Mouse (Mus musculus) lung, postnatal 0 days (tissue): ENCODE data around the gene Pam. TPM values are rescaled to one million over a fixed set of nuclear protein-coding genes. Genes with fewer than 3 reads are reported as not detected.

Source experiments
- ATAC-seq: fragments of 200-750 bp; cut with Nextera tagmentation; 2 replicates; pipeline ENCODE4 v1.8.0; 2017; ENCODE audit warnings: moderate library complexity
- DNase-seq: peaks from one replicate; pipeline ENCODE4 v3.0.0-alpha.2; 2016; ENCODE audit warnings: low spot score
- H3K27ac ChIP-seq: fragments of 300-500 bp; sonication (generic); 2 replicates; pipeline ENCODE4 v1.5.1; 2014; ENCODE audit warnings: antibody characterized with exemption, mild to moderate bottlenecking, low read length, mixed read lengths
- H3K27me3 ChIP-seq: fragments of 300-500 bp; sonication (generic); replicated peaks from 2 replicates; pipeline ENCODE4 v1.6.1; 2014; ENCODE audit warnings: low read length, mixed read lengths; ENCODE audit not compliant: insufficient read depth
- H3K36me3 ChIP-seq: fragments of 300-500 bp; sonication (generic); 2 replicates; pipeline ENCODE4 v1.6.1; 2014; ENCODE audit warnings: low read length, mixed read lengths; ENCODE audit not compliant: insufficient read depth
- H3K4me1 ChIP-seq: fragments of 300-500 bp; sonication (generic); 2 replicates; pipeline ENCODE4 v1.6.1; 2014; ENCODE audit warnings: antibody characterized with exemption, low read depth, low read length, mixed read lengths; ENCODE audit not compliant: insufficient read depth
- H3K4me2 ChIP-seq: fragments of 300-500 bp; sonication (generic); replicated peaks from 2 replicates; pipeline ENCODE4 v1.6.1; 2014; ENCODE audit warnings: low read depth, mild to moderate bottlenecking, low read length, moderate library complexity, mixed read lengths
- H3K4me3 ChIP-seq: fragments of 300-500 bp; sonication (generic); 2 replicates; pipeline ENCODE4 v1.5.1; 2014; ENCODE audit warnings: low read depth, low read length
- H3K9ac ChIP-seq: fragments of 300-500 bp; sonication (generic); replicated peaks from 2 replicates; pipeline ENCODE4 v1.6.1; 2014; ENCODE audit warnings: low read depth, mild to moderate bottlenecking
- H3K9me3 ChIP-seq: fragments of 300-500 bp; sonication (generic); 2 replicates; pipeline ENCODE4 v1.6.1; 2016; ENCODE audit warnings: low read length, mixed read lengths
- CTCF ChIP-seq: IDR thresholded peaks from 2 replicates; pipeline ENCODE4 v1.5.1; 2016; ENCODE audit warnings: antibody characterized with exemption, mild to moderate bottlenecking
- EP300 ChIP-seq: IDR thresholded peaks from 2 replicates; pipeline ENCODE4 v1.6.1; 2016; ENCODE audit warnings: antibody characterized with exemption, mild to moderate bottlenecking, control low read depth
- WGBS: fragments of 180-500 bp; shearing (Covaris S2); extraction: QIAGEN DNeasy Blood & Tissue Kit; methylation state at CpG from one replicate; pipeline ENCODE4 v1.1.7; 2014; 5-methylcytosine and 5-hydroxymethylcytosine counted together
- polyA plus RNA-seq: library from polyadenylated mRNA; unstranded; fragments of >200 nt; fragmentation: Nextera tagmentation; extraction: Ambion mirVana; gene quantifications from 2 replicates; pipeline ENCODE4 v1.2.1, GENCODE M21; 2015

Gene Pam
- polyA plus RNA-seq, 1 experiment from 2014 or later = 90.3 TPM

DNA sequence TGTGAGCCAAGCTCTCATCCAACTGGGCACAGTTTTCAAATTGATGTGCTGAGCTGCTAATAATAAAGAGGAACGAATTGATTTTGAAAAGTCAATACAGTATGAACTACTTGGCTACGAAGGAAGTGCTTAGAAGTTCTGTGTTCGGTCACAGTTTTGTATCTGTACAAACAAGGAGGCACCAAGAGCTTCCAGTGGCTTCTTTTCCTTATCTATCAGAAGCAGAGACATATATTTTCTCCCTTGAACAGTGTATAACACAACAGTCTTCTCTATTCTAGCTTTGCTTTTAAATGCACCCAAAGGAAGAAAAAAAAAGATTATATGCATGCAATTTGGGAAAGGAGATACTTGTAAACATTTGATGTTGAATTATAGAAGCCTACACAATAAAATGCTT is 30.8 kb upstream of the Pam start:
- Histone ChIP-seq H3K4me3 (no peak overlapping the region), H3K4me2 (no peak overlapping the region), H3K9me3 (no peaks in the 10 kb centered on the region), H3K4me1 (no peaks in the 10 kb centered on the region), H3K9ac (no peak overlapping the region), H3K27ac (no peak overlapping the region), H3K27me3 (no peaks in the 10 kb centered on the region), H3K36me3 (no peaks in the 10 kb centered on the region)
- 83% methylated on average over 3 of the region's 3 CpGs for WGBS
- no peak for ATAC-seq
- no peak for DNase-seq
- TF ChIP-seq EP300 (no peak), CTCF (no peak)

GRCm38 (mm10) chr1:98124727-98125126 is 29.3 kb upstream of the Pam start:
- TF ChIP-seq CTCF (no peak), EP300 (no peak)
- H3K9me3 ChIP-seq = no peaks in the 10 kb centered on the region
- no peaks in the 10 kb centered on the region for H3K4me1 ChIP-seq
- no peak overlapping the region for H3K4me2 ChIP-seq
- no peak overlapping the region for H3K27ac ChIP-seq
- ATAC-seq = no peak
- no peak overlapping the region for H3K4me3 ChIP-seq
- no peaks in the 10 kb centered on the region for H3K36me3 ChIP-seq
- H3K9ac ChIP-seq = no peak overlapping the region
- DNase-seq = no peak
- 33% methylated on average over 1 of the region's 1 CpGs for WGBS
- H3K27me3 ChIP-seq = no peaks in the 10 kb centered on the region

GRCm38 (mm10) chr1:98119595-98119994 is 24.1 kb upstream of the Pam start:
- H3K27me3 ChIP-seq = no peaks in the 10 kb centered on the region
- DNase-seq (no peak), ATAC-seq (no peak)
- H3K36me3 ChIP-seq = no peaks in the 10 kb centered on the region
- no peaks in the 10 kb centered on the region for H3K9me3 ChIP-seq
- TF ChIP-seq CTCF (no peak), EP300 (no peak)
- no peak overlapping the region for H3K4me2 ChIP-seq
- no peak overlapping the region for H3K9ac ChIP-seq
- H3K4me1 ChIP-seq = no peaks in the 10 kb centered on the region
- 60% methylated on average over 6 of the region's 6 CpGs for WGBS
- H3K27ac ChIP-seq = no peak overlapping the region
- no peak overlapping the region for H3K4me3 ChIP-seq

- no peak overlapping the region for H3K4me2 ChIP-seq
Measured at GRCm38 (mm10) chr1:98107599-98107998, 12.2 kb upstream of the Pam start.

GRCm38 (mm10) chr1:98099441-98099840 is 4.0 kb upstream of the Pam start:
- H3K27me3 ChIP-seq = no peaks in the 10 kb centered on the region
- no peak overlapping the region for H3K4me3 ChIP-seq
- DNase-seq (no peak), ATAC-seq (no peak)
- H3K4me1 ChIP-seq = no peaks in the 10 kb centered on the region
- TF ChIP-seq EP300 (no peak), CTCF (no peak)
- H3K9ac ChIP-seq = no peak overlapping the region
- no peaks in the 10 kb centered on the region for H3K9me3 ChIP-seq
- no peaks in the 10 kb centered on the region for H3K36me3 ChIP-seq
- 79% methylated on average over 4 of the region's 4 CpGs for WGBS
- no peak overlapping the region for H3K27ac ChIP-seq
- H3K4me2 ChIP-seq = no peak overlapping the region

More at GRCm38 (mm10) chr1:98107599-98107998, 12.2 kb upstream of the Pam start:
- 58% methylated on average over 2 of the region's 2 CpGs for WGBS
- no peaks in the 10 kb centered on the region for H3K36me3 ChIP-seq
- no peak for ATAC-seq
- no peak overlapping the region for H3K27ac ChIP-seq
- no peak overlapping the region for H3K4me3 ChIP-seq
- H3K4me1 ChIP-seq = no peaks in the 10 kb centered on the region
- H3K9me3 ChIP-seq = no peaks in the 10 kb centered on the region
- H3K9ac ChIP-seq = no peak overlapping the region
- DNase-seq = no peak
- H3K27me3 ChIP-seq = no peaks in the 10 kb centered on the region
- TF ChIP-seq CTCF (no peak), EP300 (no peak)

- Histone ChIP-seq H3K27ac (no peak overlapping the region), H3K27me3 (no peaks in the 10 kb centered on the region), H3K9ac (no peak overlapping the region), H3K36me3 (no peaks in the 10 kb centered on the region), H3K4me3 (no peak overlapping the region), H3K4me1 (no peaks in the 10 kb centered on the region), H3K4me2 (no peak overlapping the region), H3K9me3 (no peaks in the 10 kb centered on the region)
- DNase-seq (no peak), ATAC-seq (no peak)
- TF ChIP-seq EP300 (no peak), CTCF (no peak)
- 89% methylated on average over 11 of the region's 11 CpGs for WGBS
Measured at GRCm38 (mm10) chr1:98097957-98098729, 2.7 kb upstream of the Pam start.
